Mouse (Mus musculus): ENCODE results near the gene Adgrb3.
A peak's percentile ranks its signal among the peaks of the same experiment; 100 is the strongest.
"Not testable (repeated sequence)": the region's sequence is repeated elsewhere in the genome, so short reads cannot be mapped to it uniquely, and the experiment has no call there.

Adgrb3 gene

DNA sequence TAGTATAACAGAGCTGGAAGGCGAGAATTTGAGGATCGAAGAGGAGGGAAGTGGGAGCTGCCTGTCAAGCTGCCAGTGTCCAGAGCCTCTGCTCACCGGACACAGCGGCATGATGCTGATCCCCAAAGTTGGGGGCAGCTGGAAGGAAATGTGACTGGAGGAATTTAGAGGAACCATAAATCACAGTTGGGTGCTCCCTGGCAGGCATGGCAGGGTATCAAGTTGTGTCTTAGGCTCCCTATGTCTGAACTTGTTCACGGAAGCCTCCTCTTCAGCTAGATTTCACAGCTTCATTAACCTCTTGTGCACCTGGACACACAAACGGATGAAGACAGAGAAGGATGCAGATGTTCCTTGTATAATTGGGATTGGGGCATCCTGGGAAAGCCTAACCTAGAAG lies 722.8 kb downstream of the Adgrb3 start:
- DNase-seq, result no peak

GRCm38 (mm10) chr1:25105367-25105766 lies 724.1 kb downstream of the Adgrb3 start:
- peak; percentile 77 to 79 for DNase-seq

DNA sequence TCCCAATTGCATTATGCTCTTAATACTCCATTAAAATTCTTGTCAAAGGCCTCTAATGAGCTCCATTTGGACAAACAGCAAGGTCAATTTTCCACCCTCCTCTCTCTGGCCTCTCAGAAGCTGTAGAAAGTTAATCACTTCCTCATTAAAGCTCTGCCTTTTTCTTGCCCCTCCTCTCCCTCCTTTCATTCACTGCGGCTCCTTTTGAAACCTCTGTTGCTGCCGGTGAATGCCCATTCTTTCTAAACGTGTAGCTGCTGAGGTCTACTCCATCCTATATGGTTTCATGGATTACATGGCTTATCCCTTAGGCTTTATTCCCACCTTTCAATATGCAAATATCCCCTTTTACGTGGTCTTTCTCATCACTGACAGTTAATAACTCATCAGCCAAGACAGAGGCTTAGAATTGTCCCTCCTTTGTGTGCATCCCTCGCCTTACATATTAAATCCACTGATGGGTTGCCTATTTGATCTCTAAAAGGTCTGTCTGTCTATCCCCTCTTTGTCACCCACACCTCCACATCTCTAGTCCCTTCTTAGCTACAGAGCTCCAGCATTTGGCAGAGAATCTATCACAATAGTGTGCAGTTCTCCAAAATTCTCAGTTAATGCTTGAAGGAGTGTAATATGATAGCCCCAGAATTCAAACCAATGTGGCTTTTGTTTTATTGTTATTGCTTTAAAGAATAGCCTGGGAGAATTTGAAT lies 741.3 kb downstream of the Adgrb3 start:
- no peak for DNase-seq

DNA sequence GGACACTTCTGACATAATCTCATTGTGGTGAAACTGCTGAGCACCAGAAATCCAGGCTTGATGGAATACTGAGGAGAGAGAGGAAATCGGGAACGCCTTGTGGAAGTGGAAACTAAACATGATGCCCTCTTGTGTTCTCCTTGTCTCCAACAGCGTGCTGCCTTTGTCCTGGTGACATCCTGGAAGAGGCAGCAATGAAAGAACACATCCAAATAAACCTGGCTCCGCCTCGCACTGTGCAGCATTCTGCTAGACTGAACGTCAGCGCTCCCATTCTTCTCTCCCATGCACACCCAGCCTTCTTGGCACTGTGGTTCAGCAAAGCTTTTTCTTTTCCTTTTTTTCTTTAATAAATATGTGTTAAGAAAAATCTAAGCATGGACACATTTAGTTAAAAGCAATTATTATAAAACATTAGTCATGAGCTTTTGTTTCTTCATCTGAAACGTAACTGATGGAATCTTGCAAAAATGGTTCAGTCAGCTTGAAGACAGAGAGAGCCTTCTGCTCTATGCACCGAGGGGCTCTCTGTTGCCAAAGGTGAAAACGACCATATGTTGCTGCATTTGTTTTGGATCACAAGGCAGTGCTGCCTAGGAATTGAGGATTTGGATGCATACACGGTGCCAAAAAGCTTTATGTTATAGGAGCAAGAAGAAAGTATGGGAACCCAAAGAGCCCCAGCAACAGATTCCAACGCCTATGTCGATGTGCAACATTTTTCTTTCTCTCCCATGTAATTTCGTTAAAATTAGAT lies 743.7 kb downstream of the Adgrb3 start:
- DNase-seq, result no peak

GRCm38 (mm10) chr1:25082377-25082776 lies 747.1 kb downstream of the Adgrb3 start:
- DNase-seq, result no peak

- no peak for DNase-seq
Observed at GRCm38 (mm10) chr1:25081265-25081849, 748.1 kb downstream of the Adgrb3 start.

DNA sequence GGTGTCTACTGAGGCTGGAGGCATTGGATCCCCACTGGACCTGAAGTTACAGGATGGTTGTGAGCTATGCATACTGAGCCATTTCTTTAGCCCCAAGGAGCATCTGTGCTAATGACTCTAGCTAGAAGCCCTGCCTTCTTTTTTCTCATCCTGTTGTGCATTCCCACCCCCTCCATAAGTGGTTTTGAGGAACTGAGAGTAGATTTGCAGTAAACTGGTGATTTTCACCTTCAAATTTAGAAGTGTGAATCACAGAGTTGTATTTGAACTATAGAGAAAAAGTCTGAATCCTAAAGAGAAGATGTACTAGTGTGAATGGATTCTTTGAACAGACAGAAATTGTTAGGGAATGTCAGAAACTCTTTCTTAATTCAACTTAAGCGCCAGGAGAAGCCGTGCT lies 750.1 kb downstream of the Adgrb3 start:
- DNase-seq, result no peak

DNA sequence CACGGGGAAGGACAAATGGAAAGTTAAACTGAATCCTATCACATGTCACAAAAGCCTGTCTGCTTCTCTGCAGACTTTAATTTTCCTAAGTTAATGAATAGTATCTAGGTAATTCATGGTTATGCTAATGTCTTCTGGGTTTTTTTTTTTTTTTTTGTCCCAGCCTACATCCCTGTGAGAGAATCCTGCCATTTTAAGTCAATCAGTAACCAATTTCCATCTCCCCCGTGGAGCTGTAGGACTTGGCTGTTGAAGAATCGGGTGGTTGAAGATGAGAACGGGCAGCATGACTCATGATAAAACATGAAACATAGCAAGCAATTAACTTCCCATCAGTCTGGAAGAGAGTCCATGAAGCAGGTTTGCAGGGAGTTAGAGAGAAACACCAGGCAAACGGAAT lies 753.6 kb downstream of the Adgrb3 start:
- peak in 1 of 2 experiments; percentile 28 for DNase-seq

DNA sequence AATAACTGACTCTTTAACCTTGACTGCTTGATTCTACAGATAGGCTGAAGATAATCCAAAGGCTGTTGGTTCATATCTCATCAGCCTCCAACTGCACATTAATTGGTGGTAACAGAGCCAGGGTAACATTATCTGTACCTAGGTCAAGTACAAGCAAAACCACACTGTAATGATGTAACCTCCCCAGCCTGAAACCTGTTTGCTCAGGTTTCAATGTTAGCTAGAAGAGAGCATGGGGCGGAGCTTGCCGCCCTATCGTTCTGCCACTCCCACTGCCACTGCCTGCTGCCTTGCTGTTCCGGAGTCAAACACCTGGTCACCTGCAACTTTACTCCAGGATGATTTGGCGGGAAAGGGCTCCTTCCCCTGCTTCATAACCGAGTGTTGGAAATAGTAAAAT lies 765.5 kb downstream of the Adgrb3 start:
- peak in 1 of 2 experiments; percentile 2 for DNase-seq

DNA sequence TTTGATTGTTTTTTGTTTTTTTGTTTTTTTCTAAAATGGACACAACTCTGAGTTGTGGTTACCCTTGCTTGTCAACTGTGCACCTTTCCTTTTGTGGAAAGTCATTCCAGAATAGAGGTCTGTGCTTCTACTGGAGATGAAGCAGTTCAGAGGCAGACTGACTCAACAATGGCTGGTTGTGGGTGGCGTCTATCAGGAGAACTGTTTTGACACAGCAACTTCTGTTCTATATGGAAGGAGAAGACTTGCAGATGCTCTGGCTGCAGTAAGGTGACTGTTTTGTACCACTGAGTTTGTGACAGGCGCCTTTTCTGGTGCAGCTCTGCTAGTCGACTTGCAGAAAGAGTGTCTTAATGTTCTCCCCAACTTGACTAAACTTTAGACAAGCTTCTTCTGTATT lies 768.6 kb downstream of the Adgrb3 start:
- DNase-seq, result no peak

- no peak for DNase-seq
Observed at GRCm38 (mm10) chr1:25060191-25060590, 769.3 kb downstream of the Adgrb3 start.

GRCm38 (mm10) chr1:25057656-25058055 lies 771.9 kb downstream of the Adgrb3 start:
- no peak for DNase-seq

DNA sequence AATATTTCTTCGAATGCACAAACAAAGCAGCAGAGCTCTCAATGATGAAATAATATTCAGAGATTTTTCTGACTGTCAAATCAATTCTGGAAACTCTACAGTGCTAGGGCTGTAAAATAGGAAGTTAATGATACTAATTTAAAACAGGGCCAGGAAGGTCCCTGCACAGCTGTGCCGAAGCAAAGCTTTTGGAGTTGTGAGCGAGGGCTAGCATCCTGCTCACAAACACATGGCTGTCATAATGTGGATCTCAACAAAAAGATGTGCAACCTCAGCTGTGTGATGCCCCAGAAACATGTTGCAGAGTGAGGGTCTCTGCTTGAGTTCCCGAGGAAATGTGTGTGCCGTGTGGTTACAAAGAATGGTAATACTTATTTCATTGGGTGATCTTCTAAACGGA lies 772.3 kb downstream of the Adgrb3 start:
- no peak for DNase-seq

GRCm38 (mm10) chr1:25042091-25042490 lies 787.4 kb downstream of the Adgrb3 start:
- DNase-seq, result no peak

DNA sequence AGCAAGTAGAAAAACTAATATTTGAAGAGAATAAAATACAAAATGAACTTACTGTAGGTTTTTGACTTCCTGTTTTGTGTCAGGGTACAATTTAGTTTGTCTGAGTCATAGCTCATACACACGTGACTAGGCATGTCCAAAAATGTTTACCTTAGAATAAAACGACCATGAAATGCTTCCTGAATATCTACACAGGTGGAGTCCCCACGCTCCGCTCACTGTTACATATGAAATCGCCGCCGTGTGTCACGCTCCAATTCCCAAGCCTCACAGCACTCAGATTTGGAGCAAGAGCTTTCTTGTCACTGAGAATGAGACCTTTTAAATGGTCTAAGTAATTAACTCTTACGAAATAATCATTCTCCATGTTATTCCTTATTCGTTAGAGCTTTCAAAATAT lies 795.3 kb downstream of the Adgrb3 start:
- no peak for DNase-seq

DNA sequence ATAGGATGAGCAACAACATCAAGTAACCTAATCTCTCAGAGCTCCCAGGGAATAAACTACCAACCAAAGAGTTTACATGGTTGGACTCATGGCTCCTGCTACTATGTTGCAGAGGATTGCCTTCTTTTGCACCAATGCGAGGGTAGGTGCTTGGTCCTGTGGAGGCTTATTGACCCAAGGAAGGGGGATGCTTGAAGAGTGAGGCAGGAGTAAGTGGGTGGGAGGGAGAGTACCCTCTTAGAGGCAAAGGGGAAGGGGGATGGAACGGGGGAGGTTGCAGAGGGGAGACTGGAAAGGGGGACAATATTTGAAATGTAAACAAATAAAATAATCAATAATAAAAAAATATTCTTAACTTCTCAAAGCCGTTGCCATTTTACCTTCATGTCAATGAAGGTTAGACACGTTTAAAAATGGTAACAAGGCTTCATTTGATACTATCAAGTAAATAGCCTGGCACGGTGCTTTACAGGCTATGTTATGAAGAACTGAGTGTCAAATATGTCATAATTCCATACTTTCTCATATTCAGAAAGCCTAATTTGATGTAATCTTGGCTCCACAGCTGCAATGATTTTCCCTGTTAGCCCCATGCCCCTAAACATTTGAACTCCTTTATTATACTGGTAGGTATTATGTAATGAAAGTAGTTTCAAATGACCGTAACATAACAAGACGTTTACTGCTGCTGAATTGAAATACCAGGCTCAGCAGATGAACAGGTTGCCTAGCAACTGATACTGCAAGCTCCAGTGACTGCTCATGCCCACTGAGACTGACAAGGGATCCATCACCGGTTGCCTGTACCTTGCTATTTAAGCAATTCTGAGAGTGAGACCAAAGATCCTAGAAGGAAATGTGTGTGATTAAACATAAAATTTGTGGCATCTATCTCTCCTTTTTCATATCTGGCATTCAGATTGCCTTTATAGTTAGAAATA lies 796.1 kb downstream of the Adgrb3 start:
- no peak for DNase-seq

GRCm38 (mm10) chr1:25023156-25023555 lies 806.4 kb downstream of the Adgrb3 start:
- peak; percentile 53 to 71 for DNase-seq

GRCm38 (mm10) chr1:25017851-25018250 lies 811.7 kb downstream of the Adgrb3 start:
- DNase-seq, result not testable (repeated sequence)

All from kidney, postnatal 36 days (tissue).